Mouse (Mus musculus): ENCODE measurements around the gene Tm6sf1.
"Not testable (repeated sequence)": the region's sequence is repeated elsewhere in the genome, so short reads cannot be mapped to it uniquely, and the experiment has no call there.

Tm6sf1 gene

DNA sequence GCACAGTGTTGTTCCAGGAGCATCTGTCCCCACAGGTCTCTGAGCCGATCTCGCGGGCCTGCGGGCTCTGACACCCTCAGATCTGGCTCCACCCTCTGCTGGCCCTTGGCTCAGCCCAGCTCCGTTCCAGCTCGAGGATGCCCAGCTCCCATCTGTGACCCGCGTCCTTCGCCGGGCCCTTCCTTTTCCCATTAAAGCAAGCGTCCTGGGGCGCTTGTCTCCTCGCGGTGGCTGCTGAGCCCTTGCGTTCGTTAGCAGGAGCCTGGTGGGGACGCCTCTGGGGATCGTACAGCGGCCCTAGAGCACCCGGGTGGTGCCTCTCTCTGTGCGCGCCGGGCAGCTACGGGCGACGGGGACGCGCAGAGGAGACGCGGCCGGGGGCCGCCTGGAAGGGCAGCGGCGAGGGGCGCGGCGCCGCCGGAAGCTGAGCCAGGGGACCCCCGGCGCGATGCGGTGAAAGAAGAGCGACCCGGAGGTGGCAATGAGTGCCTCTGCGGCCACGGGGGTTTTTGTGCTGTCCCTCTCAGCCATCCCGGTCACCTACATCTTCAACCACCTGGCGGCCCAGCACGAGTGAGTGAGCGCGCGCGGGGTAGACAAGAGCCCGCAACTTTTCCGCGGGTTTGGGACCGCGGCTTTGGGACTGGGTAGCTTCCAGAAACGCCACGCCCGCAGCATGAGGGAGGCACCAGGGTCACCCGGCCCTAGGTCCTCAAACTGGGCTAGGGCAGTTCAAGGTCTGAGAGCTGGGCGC, at the start of gene Tm6sf1:
Gene Tm6sf1 (plus strand): TSS at position 34 of the 754 bp plus-strand sequence.
- no peaks in the 10 kb centered on the region for H3K27me3 ChIP-seq (ENCODE audit: control insufficient read depth, insufficient read depth, low read length, poor library complexity, severe bottlenecking)
- DNase-seq (ENCODE audit: low read depth, low spot score): peak; percentile 40
- H3K36me3 ChIP-seq (ENCODE audit: control insufficient read depth, insufficient read depth, low read length, poor library complexity, severe bottlenecking): no peaks in the 10 kb centered on the region

DNA sequence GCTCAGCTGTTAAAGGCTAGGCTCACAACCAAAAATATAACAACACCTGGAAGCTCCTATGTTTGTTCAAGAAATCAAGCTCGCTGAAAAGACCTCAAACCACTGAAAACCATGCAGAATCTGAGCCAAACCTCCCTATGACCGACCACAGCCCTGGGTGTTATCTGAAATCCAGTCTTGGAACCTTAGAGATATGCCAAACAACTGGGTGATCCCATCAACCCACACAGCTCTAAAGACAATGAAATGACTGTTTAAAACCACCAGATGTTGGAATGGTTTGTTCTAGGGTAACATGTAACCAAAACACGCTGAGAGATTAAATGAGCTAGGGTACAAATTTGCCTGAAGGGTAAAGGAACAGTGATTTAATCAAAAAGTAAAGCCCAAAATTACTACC, 33.9 kb upstream of the Tm6sf1 start:
- DNase-seq (ENCODE audit: low read depth, low spot score): no peak
- Histone ChIP-seq H3K36me3 (ENCODE audit: control insufficient read depth, insufficient read depth, low read length, poor library complexity, severe bottlenecking) (no peaks in the 10 kb centered on the region), H3K27me3 (ENCODE audit: control insufficient read depth, insufficient read depth, low read length, poor library complexity, severe bottlenecking) (no peaks in the 10 kb centered on the region)

DNA sequence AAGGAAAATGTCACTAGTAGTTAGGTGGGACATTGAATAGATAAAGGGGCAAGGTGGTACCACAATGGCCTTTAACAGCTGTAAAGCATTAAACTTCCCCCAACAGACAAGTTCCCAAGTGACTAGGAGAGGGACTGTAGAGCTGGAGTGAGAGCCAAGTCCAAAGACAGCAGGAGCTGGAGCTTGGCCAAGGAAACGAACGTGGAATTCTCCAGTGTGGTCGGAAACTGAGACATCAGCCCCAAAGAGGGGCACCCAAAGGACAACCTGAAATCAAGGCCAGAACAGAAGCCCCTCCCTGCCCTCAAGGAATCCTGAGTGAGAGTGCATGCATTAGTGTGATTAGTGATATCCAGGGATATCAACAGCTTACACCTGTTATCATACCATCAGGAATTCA, 33.4 kb upstream of the Tm6sf1 start:
- no peaks in the 10 kb centered on the region for H3K27me3 ChIP-seq (ENCODE audit: control insufficient read depth, insufficient read depth, low read length, poor library complexity, severe bottlenecking)
- H3K36me3 ChIP-seq (ENCODE audit: control insufficient read depth, insufficient read depth, low read length, poor library complexity, severe bottlenecking): no peaks in the 10 kb centered on the region
- DNase-seq (ENCODE audit: low read depth, low spot score): no peak

DNA sequence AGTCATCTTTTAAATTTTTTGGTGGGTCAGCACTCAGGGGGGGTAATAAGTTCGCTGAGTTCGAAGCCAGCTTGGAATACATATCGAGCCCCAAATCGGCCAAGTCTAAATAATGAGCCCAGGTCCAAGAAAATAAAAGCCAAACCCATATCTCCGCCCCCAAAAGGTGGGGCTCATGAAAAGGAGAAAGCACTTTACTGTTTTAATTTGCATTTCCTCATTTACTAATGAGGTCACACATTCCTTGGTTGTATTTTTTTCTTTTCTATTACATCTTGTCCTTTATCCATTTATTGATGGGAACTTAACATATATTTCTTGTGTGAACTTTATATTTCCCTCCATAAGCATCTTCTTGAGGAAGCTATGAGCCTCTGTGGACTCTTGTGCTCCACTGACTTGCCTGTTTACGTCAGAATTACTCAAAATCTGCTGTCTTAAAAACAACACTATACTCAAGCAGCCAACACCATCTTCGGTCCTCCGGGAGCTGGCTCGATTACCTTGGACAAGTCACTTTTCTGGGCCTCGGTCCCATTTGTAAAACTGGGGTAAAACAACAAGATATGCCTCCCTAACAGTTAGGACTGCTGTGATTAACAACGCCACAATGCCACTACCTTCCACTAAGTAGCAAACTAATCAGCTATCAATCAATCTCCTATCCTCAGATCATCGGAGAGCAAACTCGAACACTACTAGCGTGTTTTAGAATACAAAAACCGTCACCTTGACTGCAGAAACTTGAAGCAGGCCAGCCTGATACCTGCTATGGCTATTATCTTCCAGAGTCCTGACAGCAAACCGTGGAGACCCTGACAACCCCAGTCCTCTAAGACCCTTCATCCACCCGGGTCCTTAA, 30.8 kb upstream of the Tm6sf1 start:
- H3K36me3 ChIP-seq (ENCODE audit: control insufficient read depth, insufficient read depth, low read length, poor library complexity, severe bottlenecking): no peaks in the 10 kb centered on the region
- DNase-seq (ENCODE audit: low read depth, low spot score): peak; percentile 47
- no peaks in the 10 kb centered on the region for H3K27me3 ChIP-seq (ENCODE audit: control insufficient read depth, insufficient read depth, low read length, poor library complexity, severe bottlenecking)

DNA sequence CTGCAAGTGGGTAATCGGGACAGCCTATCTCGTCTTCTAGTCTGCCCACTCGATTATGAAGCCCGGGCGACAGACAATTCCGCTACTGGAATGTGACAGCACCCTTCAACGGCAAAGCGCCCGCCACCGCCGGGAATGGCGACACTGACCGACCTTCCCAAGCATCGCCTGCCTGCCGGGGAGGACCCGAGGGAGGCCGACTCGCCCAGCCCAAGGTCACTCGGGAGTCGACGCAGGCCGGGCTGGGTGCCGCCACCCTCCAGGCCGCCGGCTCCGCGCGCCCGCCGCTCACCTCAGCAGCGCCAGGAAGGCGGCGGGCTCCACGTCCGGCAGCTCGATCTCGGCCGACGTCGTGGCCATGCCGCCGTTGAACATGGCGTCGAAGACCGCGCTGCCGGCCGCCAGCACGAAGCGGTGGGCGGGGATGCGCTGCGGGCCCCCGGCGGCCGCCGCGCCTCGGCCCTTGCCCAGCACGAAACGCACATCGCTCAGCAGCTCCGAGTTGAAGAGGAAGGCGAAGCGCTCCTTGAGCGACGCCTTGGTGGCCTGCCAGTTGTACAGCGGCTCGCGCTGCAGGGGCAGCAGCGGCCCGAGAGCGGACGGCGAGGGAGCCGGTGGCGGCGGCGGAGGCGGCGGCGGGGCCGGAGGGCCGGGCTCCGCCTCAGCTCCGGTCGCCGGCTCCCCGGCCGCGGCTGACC, 30.0 kb upstream of the Tm6sf1 start:
- DNase-seq (ENCODE audit: low read depth, low spot score): peak; percentile 40
- no peaks in the 10 kb centered on the region for H3K27me3 ChIP-seq (ENCODE audit: control insufficient read depth, insufficient read depth, low read length, poor library complexity, severe bottlenecking)
- H3K36me3 ChIP-seq (ENCODE audit: control insufficient read depth, insufficient read depth, low read length, poor library complexity, severe bottlenecking): no peaks in the 10 kb centered on the region

DNA sequence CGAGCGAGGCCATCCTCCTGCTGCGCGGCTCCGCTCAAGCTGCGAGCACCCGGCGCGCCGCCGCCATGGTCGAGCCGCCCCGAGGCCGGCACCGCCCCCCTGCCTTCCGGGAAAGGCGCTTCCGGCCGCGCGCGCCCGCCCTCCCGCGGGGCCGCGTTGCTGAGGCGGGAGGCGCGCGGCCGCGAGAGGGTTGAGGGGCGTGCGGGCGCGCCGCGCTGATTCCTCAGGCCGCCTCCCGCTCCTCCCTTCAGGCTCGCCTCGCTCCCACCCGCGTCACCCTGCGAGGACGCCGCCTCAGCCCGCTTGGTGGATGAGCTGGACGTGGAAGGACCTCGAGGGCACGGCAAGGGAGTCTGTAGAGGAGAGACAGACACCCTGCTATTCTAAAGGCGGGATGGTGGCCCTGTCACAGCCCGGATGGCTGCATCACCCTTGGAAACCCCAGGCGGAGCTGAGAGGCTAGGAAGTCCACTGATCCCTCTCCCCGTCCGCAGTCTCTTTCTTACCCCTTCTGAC, 29.4 kb upstream of the Tm6sf1 start, which contains the start of gene Btbd1:
Gene Btbd1 (minus strand): TSS at position 53 of the 516 bp plus-strand sequence.
- DNase-seq (ENCODE audit: low read depth, low spot score): peak; percentile 77
- Histone ChIP-seq H3K27me3 (ENCODE audit: control insufficient read depth, insufficient read depth, low read length, poor library complexity, severe bottlenecking) (no peaks in the 10 kb centered on the region), H3K36me3 (ENCODE audit: control insufficient read depth, insufficient read depth, low read length, poor library complexity, severe bottlenecking) (no peaks in the 10 kb centered on the region)

DNA sequence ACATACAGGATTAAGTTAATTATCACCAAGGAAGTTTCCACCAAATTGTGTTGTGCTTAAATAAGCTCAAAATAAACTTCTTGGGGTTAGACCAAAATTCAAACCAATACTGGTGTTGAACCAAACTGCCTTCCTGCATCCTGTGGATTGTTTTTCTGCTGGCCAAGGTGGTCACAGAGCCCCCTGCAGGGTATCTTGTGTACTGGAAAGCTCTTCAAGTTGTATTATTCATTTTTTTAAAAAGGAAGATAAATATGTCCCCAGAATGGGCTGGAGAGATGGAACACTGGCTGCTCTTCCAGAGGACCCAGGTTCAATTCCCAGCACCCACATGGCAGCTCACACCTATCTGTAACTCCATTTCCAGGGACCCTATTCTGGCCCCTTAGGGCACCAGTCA, 24.0 kb upstream of the Tm6sf1 start:
- Histone ChIP-seq H3K27me3 (ENCODE audit: control insufficient read depth, insufficient read depth, low read length, poor library complexity, severe bottlenecking) (no peaks in the 10 kb centered on the region), H3K36me3 (ENCODE audit: control insufficient read depth, insufficient read depth, low read length, poor library complexity, severe bottlenecking) (no peaks in the 10 kb centered on the region)
- peak; percentile 25 for DNase-seq (ENCODE audit: low read depth, low spot score)

DNA sequence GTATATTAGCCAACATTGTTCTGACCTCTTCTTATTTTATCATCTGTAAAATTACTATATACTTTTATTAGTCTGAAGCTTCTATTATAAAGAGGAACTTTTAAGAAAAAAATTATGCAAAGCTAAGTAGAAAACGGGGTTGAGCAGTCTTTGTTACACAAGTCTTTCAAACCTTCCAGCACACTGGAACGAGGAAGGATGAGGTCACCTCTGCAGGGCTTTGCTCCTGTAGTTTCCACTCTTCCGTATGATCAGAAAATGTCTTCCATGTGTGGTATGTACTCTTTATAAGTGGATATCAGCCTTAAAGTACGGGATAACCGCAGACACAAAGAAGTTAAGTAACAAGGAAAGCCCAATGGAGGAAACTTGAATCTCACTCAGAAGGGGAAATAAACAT, 23.4 kb upstream of the Tm6sf1 start:
- H3K36me3 ChIP-seq (ENCODE audit: control insufficient read depth, insufficient read depth, low read length, poor library complexity, severe bottlenecking): no peaks in the 10 kb centered on the region
- no peak for DNase-seq (ENCODE audit: low read depth, low spot score)

DNA sequence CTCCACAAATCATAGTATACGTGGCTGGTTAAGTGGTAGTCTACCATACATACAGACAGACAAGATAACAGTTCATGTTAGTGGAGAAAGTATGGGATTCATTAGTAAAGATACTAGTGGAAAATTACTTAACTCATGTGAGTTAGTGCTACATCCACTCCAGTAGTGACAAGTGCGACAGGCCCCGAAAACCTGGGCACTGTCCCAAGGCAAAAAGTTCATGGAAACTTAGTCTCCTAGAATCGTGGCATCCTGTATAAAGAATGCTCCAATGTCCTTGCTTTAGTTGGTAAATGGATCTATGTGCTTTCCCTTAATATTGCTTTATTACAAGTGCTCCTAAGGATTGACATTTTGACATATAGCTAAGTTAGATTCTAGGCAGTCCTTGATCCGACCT, 21.0 kb upstream of the Tm6sf1 start:
- DNase-seq (ENCODE audit: low read depth, low spot score); H3K36me3 ChIP-seq (ENCODE audit: control insufficient read depth, insufficient read depth, low read length, poor library complexity, severe bottlenecking); H3K27me3 ChIP-seq (ENCODE audit: control insufficient read depth, insufficient read depth, low read length, poor library complexity, severe bottlenecking): not testable (repeated sequence)

More for the DNA sequence above, 23.4 kb upstream of the Tm6sf1 start:
- H3K27me3 ChIP-seq (ENCODE audit: control insufficient read depth, insufficient read depth, low read length, poor library complexity, severe bottlenecking): no peaks in the 10 kb centered on the region

DNA sequence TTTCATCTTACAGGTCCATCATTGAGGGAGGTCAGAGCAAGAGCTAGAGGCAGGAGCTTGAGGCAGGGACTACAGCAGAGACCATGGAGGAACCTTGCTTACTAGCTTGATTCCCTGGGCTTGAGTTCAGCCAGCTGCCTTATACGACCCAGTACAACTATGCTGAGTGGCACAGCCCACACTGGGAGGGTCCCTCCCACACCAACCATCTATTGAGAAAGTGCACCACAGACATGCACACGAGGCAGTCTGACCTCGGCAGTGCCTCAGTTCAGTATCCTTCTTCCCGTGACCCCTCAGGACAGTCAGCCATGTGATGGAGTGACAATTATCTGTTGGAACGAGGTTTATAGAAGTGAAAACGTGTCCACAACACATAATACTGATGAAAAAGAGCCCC, 19.1 kb upstream of the Tm6sf1 start:
- no peaks in the 10 kb centered on the region for H3K36me3 ChIP-seq (ENCODE audit: control insufficient read depth, insufficient read depth, low read length, poor library complexity, severe bottlenecking)
- DNase-seq (ENCODE audit: low read depth, low spot score): no peak
- H3K27me3 ChIP-seq (ENCODE audit: control insufficient read depth, insufficient read depth, low read length, poor library complexity, severe bottlenecking): no peaks in the 10 kb centered on the region

DNA sequence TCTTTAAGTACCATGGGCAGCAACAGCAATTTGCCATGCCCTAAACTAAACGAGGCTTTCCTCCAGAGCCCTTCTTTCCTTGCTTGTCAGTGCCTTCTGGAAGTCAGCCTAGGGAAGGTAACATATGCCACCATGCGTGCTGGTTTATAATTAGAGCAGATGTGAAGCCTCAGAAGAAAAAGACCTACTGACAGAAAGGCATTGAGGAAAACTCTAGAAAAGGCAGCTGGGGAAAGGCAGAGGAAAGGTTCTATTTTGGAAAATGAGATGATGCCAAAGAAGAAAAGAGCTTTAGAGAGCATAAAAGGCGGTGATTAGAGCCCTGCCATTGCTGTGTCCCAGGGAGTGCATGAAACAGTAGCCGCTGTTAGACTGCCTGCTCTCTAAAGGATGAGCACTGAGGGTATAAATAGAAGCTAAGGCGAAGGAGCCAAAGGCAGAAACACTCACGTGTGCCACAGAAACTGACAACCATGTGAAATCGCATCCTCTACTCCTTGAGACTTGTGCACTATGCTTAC, 18.1 kb upstream of the Tm6sf1 start:
- Histone ChIP-seq H3K27me3 (ENCODE audit: control insufficient read depth, insufficient read depth, low read length, poor library complexity, severe bottlenecking) (no peaks in the 10 kb centered on the region), H3K36me3 (ENCODE audit: control insufficient read depth, insufficient read depth, low read length, poor library complexity, severe bottlenecking) (no peaks in the 10 kb centered on the region)
- DNase-seq (ENCODE audit: low read depth, low spot score): no peak

DNA sequence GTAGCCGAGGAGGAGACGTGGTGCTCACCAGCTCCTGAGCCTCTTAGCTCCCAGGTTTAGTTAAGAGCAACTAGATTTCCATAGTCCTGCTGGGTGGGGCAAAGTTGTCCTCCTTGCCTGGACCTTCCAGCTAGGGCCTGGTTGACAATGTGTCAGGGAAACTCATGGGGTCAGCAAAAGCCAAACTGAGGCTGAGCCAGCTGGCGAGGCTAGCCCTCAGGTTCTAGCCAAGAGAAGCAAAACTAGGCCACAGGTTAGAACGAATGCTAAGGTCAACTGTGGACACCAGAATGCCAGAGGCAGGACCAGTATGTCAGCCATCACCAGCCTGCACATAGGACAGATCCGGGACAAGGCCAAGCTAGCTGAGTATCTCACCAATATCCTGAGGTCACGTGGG, 17.4 kb upstream of the Tm6sf1 start:
- no peaks in the 10 kb centered on the region for H3K27me3 ChIP-seq (ENCODE audit: control insufficient read depth, insufficient read depth, low read length, poor library complexity, severe bottlenecking)
- no peak for DNase-seq (ENCODE audit: low read depth, low spot score)
- H3K36me3 ChIP-seq (ENCODE audit: control insufficient read depth, insufficient read depth, low read length, poor library complexity, severe bottlenecking): no peaks in the 10 kb centered on the region

DNA sequence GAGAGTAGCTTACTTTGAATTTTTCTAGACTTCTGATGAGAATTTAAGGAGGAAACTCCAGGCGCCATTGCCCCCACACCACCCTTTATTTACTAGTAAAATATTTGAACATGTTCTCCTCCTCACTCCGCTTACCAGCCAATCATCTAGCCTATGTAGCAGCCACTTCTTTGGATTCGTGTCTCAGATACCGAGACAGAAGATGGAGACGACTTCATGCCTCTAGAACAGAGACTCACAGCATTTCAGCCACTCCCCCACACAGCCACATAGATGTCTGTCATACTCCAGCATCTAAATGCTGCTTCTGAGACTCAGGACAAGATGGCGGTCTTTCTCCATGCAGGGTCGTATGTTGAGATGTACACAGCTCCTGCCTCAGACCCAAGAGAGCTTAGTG, 16.7 kb upstream of the Tm6sf1 start:
- Histone ChIP-seq H3K27me3 (ENCODE audit: control insufficient read depth, insufficient read depth, low read length, poor library complexity, severe bottlenecking) (no peaks in the 10 kb centered on the region), H3K36me3 (ENCODE audit: control insufficient read depth, insufficient read depth, low read length, poor library complexity, severe bottlenecking) (no peaks in the 10 kb centered on the region)
- no peak for DNase-seq (ENCODE audit: low read depth, low spot score)

DNA sequence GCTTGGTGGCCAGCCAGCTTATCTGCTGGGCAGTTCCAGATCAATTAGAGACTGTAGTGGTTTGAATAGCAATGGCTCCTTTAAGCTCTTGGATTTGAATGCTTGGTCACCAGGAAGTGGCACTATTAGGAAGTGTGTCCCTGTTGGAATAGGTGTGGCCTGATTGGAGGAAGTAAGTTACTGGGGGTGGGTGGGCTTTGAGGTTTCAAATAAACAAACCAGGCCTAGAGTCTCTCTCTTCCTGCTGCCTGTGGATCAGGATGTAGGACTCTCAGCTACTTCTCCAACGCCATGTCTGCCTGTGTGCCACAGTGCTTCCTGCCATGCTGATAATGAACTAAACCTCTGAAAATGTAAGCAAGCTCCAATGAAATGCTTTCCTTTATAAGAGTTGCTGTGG, 15.8 kb upstream of the Tm6sf1 start:
- Histone ChIP-seq H3K27me3 (ENCODE audit: control insufficient read depth, insufficient read depth, low read length, poor library complexity, severe bottlenecking) (no peaks in the 10 kb centered on the region), H3K36me3 (ENCODE audit: control insufficient read depth, insufficient read depth, low read length, poor library complexity, severe bottlenecking) (no peaks in the 10 kb centered on the region)
- DNase-seq (ENCODE audit: low read depth, low spot score): no peak

Data from splenic B cell, adult 2 months (primary cell).